Mouse (Mus musculus): Measurements from ENCODE around the gene Scg3.
A peak's percentile ranks its signal among the peaks of the same experiment; 100 is the strongest.
"Not testable (repeated sequence)": the region's sequence is repeated elsewhere in the genome, so short reads cannot be mapped to it uniquely, and the experiment has no call there.

The Scg3 gene

DNA sequence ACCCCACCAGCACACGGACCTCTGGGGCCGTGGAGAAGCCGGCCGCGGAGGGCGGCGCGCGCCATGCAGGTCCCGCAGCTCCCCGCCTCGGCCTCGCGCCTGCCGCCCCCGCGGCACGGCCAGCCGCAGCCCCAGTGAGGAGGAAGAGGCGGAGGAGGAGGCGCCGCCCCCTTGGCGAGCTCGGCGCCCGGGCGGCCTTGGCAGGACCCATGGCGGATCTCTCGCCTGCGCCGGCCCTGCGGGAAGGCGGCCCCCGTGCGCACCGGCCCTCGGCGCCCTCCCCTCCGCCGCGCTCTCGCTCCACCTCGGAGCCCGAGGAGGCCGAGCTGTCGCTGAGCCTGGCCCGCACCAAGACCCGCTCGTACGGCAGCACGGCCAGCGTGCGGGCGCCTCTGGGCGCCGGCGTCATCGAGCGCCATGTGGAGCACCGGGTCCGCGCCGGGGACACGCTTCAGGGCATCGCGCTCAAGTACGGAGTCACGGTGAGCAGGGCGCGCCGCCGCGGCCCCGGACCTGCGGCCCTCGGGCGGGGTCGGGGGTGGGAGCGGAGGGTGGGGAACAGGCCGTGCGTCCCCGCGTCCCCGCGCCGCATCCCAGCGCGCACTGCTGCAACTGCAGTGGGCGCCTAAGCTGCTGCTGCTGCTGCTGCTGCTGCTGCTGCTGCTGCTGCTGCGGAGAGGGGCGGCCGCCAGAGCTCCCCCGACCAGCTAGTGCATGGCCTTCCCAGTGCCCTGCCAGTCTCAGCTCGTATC, 58.1 kb downstream of the Scg3 start, which contains the start of gene Lysmd2:
Lysmd2 (plus strand) TSS at position 186 of the 752 bp plus-strand sequence.
- peak; percentile 25 for DNase-seq (ENCODE audit: low read depth)

DNA sequence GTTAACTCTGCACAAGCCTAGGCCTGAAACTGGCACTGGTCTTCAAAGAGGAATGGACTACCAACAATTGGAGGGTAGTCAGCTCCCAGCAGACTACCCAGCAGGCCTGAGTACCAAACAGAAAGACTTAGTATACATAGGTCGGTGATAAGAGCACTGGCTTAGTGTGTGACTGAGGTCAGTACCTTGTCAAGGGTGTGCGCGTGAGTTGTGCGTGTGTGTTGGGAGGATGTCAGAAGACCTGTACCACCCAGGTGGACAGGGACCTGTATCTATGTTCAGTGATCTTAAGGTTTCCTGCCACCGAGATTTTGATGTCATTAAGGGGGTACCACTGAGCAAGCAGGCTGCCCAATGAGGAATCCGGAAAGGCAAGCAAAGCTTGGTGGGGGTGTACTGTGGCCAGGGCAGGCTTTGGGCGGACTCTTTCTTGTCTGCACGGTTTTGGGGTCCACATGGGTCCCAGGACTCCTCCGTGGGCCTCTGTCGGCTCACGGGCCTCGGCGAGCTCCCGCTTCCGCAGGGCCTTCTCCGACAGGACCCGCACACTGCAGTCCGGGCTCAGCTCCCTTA, 58.8 kb downstream of the Scg3 start:
- DNase-seq (ENCODE audit: low read depth): no peak

DNA sequence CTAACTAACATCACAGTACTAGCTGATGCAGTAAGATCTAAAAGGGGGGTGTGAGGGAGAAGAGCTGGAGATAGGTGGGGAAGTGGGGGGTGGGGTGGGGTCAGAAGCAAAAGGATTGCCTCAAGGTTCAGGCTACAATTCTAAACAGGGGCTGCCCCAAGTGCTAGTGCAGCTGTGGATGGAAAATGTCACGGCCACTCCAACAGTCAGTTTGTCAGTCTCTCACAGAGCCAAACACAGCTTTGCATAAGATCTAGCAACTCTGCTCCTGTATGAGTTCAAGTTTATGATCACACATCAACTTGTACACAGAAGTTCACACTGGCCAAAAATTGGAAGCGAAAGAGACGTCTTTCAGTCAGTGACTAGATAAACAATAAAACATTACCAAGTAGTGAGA, 62.4 kb downstream of the Scg3 start:
- DNase-seq (ENCODE audit: low read depth): no peak

DNA sequence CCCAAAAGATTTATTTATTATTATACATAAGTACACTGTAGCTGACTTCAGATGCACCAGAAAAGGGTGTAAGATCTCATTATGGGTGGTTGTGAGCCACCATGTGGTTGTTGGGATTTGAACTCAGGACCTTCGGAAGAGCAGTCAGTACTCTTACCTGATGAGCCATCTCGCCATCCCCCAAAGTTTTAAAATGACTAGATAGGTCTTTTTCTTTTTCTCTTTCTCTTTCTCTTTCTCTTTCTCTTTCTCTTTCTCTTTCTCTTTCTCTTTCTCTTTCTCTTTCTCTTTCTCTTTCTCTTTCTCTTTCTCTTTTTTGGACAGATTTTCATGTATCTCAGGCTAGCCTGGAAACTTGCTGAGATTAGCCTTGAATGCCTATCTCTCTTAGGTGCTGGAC, 64.1 kb downstream of the Scg3 start:
- not testable (repeated sequence) for DNase-seq (ENCODE audit: low read depth)

DNA sequence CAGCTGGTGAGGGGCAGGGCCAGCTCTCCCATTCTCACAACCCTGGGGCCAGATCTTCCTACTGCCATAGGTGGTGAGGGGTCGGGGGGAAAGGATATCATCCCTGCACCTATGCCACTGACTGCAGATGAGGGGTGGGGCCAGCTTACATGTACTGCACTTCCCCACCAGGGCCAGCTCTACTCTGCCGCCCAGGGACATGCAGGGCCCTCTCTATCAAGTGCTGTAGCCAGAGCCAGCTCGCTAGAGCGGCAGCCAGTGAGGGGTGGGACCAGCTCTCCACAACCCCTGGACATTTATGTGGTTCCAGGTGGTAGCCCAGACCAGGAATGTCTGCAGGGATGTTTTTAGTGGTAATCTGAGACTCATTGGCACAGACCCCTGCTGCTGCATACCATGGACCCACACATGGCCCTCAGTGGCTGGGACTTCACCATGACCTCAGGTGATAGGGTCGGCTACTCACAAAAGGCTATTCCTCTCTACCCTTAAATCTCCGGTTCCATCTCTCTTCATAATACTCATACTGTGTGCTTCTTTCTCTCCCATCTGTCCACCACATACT, 64.9 kb downstream of the Scg3 start:
- no peak for DNase-seq (ENCODE audit: low read depth)

DNA sequence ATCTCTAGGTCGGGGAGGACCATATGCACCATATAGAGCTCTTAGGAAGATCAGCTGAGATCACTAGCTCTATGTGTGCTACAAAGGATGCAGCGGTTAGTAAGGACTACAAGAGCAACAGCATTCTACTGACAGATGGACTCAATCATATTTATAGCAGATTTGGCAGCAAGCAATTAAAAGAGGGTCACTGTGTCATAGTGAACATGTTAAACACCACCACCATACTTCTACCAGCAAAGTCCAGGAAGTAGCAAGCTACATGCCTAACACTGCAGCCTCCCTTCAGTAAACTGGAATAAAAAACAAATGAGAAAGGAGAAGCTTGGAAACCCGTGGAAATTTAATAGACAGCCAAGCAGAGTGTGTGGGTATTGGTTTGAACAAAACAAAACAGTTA, 67.3 kb downstream of the Scg3 start:
- DNase-seq (ENCODE audit: low read depth): no peak

DNA sequence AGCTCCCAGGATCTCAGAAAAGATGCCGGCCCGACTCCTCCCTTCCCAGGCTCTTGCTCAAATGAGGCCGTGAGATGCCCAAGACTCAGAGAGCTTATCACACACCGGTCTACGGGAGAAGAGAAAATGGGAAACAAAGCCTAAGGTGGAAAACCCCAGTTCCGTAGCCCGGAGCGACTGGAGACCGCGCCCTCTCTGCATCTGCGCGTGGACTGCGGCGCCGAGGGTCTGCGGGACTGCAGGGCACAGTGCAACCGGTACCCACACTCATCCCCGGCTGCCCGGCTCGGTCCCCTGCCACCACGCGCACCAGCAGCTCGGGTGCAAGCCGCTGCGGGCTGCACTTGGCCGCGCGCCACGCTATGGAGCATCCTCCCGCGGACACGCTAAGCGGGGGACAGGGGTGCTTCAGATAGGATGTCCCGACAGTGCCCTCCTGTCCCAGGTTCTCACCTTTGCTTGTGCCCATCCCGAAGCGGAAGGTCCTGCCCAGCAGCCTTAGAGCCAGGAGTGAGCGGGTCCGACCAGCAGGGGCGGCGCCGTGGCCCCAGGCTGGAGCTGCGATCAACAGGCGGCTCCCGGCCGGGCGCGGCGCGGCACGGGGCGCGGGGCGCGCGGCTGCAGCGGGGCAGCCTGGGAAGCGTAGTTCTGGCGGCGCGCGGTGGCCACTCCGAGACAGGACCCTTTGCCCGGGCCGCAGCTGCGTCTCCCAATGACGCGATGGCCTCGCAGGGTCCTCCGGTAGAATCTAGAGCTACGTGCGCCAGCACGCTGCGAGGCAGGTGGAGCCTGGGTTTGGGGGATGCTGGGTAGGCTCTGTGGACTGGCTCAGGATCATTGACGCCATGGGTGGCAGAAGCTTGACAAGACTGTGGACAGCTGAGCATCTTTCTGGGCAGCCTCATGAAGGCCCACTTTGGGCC, 73.0 kb downstream of the Scg3 start, which contains the start of gene Tmod2:
Tmod2 (minus strand) TSS at position 755 of the 923 bp plus-strand sequence.
- DNase-seq (ENCODE audit: low read depth): no peak

DNA sequence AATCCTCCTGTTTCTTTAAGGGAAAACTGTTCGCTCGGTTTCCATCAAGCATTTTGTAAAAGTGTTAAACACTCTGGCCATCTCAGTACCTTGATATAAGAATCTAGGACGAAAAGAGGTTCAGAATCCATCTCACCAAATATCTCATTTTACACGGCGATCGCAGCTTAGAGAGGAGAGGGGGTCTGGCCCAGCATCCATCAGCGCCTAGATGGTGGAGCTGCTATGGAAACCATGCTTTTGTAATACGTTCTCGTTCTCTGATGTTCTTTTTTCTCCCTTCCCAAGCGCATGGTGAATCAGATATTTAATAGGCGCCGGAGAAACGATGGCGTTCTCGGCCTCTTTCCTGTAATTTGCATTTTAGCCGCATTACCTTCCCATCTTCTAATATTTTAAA, 73.9 kb downstream of the Scg3 start:
- DNase-seq (ENCODE audit: low read depth): no peak

DNA sequence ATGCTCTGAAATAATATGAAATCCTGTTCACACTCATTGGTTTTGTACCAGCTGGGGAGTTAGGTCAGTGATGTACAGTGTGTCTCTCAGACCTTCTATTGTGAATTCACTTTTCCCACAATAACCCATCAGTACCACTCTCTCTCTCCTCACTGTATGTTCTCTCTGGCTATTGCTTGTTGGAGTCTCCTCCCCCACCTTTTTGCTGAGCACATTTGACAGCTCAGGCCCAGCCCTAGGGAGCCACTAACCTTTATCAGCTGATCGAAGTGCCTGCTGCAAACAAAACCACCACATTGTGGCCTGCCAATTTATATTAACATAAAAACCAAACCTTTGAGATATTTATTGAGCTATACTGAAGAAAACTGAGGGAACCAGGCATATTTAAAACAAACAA, 74.4 kb downstream of the Scg3 start:
- DNase-seq (ENCODE audit: low read depth): no peak

DNA sequence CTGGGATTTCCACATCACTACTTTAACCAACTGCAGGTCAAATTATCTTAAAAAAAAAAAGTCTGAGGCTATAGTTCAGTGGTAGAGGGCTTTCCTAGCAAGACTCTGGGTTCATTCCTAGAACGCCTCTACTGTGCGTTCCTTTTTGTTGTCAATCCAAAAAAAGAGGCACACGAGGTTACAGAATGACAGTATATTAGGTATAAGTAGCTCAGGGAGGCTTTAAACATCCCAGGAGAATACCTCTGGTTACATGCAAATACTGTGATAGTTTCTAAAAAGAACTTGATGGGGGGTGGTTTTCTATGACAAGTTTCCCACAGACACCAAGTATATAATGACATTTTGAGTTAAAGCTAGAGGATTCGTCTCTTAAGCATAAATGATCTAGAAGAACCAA, 76.4 kb downstream of the Scg3 start:
- no peak for DNase-seq (ENCODE audit: low read depth)

DNA sequence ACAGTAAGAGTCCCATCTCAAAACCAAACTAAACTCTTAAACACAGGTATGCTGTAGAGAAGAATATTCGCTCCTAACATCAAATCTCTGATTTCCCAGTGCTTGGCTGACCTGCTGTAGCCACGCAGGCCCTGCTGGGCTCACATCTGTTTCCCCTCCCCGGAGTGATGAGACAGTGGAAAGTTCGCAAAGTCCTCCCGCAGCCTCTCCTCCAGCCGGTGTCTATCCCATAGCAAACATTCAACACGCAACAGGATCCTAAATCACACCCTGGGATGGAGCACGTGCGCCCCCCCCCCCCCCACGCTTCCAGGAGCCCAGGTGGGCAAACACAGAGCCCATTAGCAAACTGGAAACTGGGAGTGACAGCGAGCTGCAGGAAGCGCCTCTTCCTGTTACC, 82.3 kb downstream of the Scg3 start:
- DNase-seq (ENCODE audit: low read depth): no peak

DNA sequence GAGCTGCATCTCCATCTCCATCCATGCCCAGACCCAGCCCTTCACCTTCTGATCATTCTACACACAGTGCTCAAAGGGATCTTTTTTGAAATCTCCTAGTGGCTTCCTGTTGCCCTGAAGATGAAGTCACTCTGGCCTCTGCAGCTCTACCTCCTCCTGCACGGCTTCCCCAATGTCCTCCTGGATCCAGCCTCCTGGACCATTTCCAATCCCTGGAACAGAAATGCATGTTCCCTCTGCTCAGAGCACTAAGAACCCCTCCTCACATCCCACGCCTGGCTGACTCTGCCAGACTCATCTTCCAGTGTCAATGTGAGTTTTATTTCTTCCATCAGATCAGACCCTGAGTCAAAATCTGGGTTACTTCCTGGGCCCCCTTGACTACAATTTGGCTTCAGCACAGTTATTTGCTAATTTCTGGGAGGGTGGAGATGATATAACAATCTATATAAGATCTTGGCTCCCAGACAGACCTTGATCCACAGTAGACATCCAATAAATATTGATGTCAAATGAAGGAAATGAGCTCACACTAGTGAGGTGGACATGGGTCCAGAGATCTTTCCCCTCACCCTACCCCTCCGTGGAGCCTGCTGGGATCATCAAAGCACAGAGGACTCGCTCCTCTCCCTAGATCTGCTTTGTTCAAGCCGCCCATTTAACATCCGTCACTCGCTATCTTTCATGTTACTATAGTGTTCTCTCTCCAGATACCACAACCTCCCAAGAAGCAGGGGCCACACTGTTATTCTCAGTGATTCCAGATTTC, 83.5 kb downstream of the Scg3 start:
- DNase-seq (ENCODE audit: low read depth): no peak

DNA sequence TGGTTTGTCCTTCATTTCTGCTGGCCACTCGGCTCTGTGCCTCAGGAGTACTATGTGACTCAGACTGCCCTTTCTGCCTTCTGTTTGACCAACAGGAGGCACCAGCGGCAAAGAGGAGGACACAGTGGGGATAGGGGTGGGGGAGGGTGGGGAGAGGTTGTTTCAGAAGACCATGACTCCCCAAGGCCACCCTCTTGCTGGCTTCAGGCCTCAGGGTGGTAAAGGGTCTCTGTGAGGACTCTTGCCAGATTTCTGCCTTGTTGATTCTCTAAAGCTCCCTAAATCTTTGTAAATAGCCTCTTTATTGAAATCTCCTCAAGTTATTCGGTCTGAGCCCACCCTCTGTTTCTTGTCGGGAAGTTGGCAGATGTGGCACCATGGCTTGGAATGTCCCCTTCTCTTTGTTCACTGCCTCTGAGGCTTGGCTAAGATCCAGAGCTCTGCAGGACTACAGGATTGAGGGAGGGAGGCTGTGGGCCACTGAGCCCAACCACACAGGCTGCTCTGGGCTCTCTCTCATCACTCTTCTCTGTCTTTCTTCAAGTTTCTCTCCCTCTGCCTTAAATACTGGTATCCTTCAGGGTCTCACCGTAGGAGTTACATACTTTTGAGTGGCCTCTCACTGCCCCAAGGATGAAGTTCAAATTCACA, 84.5 kb downstream of the Scg3 start:
- no peak for DNase-seq (ENCODE audit: low read depth)

DNA sequence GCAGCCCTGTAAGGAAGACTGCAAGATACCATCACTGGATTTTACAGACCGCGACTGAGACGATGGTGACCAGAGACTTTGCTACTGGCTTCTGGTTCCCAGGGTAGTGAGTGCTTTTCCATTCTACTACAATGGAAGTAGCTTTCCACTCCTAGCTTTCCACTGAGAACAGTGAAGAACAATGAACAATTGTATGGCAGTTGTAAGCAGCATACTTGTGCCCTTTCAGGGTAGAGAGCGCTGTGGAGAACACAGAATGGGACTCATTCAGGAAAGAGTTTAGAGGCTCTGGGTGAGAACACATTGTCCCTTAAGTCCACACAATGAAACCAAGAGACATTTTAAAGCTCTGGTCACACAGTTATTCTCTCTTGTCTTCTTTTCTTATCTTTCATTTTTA, 86.3 kb downstream of the Scg3 start:
- no peak for DNase-seq (ENCODE audit: low read depth)

DNA sequence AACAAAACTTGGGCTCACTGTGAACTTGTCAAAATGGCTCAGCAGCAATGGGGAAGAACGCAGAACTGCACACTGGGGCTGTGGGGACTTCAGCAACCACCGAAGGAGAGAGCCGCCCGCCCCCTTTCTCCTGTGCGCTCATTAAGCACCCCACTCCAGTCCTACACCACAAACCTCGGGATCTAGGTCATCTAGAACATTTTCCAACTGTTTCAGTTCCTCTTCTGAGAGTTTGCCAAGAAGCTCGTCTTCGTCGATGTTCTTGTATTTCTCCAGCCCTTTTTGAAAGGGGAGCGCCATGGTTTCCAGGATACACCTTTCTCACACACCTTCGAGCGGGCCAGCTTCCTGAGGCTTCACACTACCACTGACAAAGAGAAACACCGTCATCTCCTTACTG, 86.8 kb downstream of the Scg3 start:
- DNase-seq (ENCODE audit: low read depth): no peak

DNA sequence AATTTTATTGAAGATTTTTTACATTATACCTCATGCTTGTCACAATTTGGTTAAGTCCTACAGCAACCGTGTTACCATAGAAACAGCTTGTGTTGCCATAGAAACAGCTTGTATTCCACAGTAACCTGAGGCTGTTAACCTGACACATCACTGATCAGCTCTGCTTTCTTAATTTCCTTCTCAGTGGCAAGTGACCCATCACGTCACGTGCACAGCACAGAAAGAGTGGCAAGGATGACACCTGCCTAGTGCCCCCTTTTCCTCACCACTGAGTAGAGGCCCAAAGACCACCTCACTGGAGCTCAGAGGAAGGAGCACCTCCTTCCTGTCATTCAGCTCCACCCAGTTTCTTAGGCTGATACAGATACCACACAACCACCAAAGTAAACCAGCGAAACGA, 90.4 kb downstream of the Scg3 start:
- DNase-seq (ENCODE audit: low read depth): no peak
